Mouse (Mus musculus): ENCODE data around the gene Polr2c. TPM values are rescaled to one million over a fixed set of nuclear protein-coding genes. Genes with fewer than 3 reads are reported as not detected.

Gene Polr2c
- polyA plus RNA-seq, 1 experiment from 2014 or later, result 129 TPM

DNA sequence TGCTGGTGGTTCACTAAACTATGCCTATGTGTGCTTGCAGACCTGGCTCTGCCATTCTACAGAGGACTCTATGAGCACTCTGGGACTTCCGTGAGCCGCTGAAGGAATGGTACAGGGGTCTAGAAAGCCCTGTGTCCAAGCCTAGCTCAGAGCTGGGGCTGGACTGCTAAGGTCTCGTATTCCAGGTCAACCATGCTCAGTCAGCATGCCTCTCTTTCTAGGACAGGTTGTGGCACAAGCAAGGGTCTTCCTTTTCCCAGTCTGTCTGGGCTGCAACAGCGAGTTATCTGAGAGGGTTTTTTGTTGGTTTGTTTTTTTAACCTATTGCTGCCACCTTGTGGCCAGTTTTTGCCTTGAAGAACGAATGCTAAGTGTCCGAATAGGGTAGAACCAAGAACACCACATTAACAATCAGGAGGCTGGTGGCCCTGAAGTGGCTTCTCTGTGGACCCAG is 44.6 kb upstream of the Polr2c start:
- Histone ChIP-seq H3K27ac (no peak overlapping the region), H3K9me3 (replicated peaks; ENCODE audit: low read length) (no peaks in the 10 kb centered on the region), H3K36me3 (ENCODE audit: insufficient read depth, low read length) (no peaks in the 10 kb centered on the region), H3K4me3 (replicated peaks; ENCODE audit: low read depth, low read length) (no peak overlapping the region), H3K4me1 (replicated peaks; ENCODE audit: insufficient read depth, low read length) (no peaks in the 10 kb centered on the region), H3K27me3 (ENCODE audit: insufficient read depth, low read length) (no peaks in the 10 kb centered on the region), H3K4me2 (ENCODE audit: low read length) (no peak overlapping the region), H3K9ac (ENCODE audit: low read depth, low read length) (no peak overlapping the region)
- 29% methylated on average over 6 of the region's 6 CpGs for WGBS
- peak; percentile 84 for TF ChIP-seq CTCF (IDR thresholded peaks at IDR 0.05; ENCODE audit: low read depth)
- peak; percentile 40; the same call in 1 of the 2 replicates for ATAC-seq (replicated peaks; ENCODE audit: low FRiP score, low read depth)
- DNase-seq (ENCODE audit: low spot score), result peak; percentile 92

DNA sequence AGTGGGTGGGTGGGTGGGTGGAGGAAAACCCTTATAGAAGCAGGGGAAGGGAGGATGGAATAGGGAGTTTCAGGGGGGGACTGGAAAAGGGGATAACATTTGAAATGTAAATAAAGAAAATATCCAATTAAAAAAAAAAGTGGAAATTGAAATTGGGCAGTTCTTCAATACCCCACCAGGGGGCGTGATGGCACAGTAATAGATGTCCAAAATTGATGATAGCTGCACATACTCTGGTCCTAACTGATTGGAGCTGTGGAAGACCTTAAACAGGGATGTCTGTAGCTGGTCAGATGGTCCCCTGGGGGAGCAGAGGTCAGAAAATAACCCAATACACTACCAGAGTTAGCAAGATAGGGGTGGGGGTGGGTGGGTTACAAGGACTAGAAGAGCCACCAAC is 42.7 kb upstream of the Polr2c start:
- Histone ChIP-seq H3K9ac (ENCODE audit: low read depth, low read length) (no peak overlapping the region), H3K27ac (no peak overlapping the region), H3K4me2 (ENCODE audit: low read length) (no peak overlapping the region), H3K4me3 (replicated peaks; ENCODE audit: low read depth, low read length) (no peak overlapping the region), H3K4me1 (replicated peaks; ENCODE audit: insufficient read depth, low read length) (no peaks in the 10 kb centered on the region), H3K36me3 (ENCODE audit: insufficient read depth, low read length) (no peaks in the 10 kb centered on the region), H3K9me3 (replicated peaks; ENCODE audit: low read length) (no peaks in the 10 kb centered on the region), H3K27me3 (ENCODE audit: insufficient read depth, low read length) (no peaks in the 10 kb centered on the region)
- ATAC-seq (replicated peaks; ENCODE audit: low FRiP score, low read depth) (0 out of 2 replicates have a peak, but pooled peaks have one; percentile 34), DNase-seq (ENCODE audit: low spot score) (peak; percentile 62)
- 6% methylated on average over 1 of the region's 1 CpGs for whole genome bisulfite sequencing
- TF ChIP-seq CTCF (IDR thresholded peaks at IDR 0.05; ENCODE audit: low read depth), result peak; percentile 76

DNA sequence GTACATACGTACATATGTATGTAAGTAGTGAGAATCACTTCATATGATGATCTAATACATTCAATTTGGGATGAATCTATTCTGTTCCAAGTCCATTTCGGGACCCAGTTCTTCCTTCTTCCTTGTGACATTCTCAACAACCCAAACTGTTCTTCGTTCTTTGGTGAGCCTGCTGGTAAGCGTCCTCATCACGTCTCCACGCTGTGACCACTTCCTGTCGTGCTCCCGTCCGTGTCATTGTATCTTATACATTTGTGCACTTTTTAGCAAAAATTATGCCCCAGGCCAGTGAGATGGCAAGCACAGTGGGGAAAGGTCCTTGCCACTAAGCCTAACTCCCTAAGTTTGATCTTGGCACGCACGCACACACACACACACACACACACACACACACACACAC is 39.3 kb upstream of the Polr2c start:
- H3K4me2 ChIP-seq (ENCODE audit: low read length), result no peak overlapping the region
- H3K4me1 ChIP-seq (replicated peaks; ENCODE audit: insufficient read depth, low read length), result no peaks in the 10 kb centered on the region
- H3K4me3 ChIP-seq (replicated peaks; ENCODE audit: low read depth, low read length), result no peak overlapping the region
- no peak overlapping the region for H3K27ac ChIP-seq
- no peak for TF ChIP-seq CTCF (IDR thresholded peaks at IDR 0.05; ENCODE audit: low read depth)
- H3K9ac ChIP-seq (ENCODE audit: low read depth, low read length), result no peak overlapping the region
- H3K27me3 ChIP-seq (ENCODE audit: insufficient read depth, low read length), result no peaks in the 10 kb centered on the region
- DNase-seq (ENCODE audit: low spot score) (no peak), ATAC-seq (replicated peaks; ENCODE audit: low FRiP score, low read depth) (no peak)
- no peaks in the 10 kb centered on the region for H3K36me3 ChIP-seq (ENCODE audit: insufficient read depth, low read length)
- no peaks in the 10 kb centered on the region for H3K9me3 ChIP-seq (replicated peaks; ENCODE audit: low read length)
- 89% methylated on average over 11 of the region's 11 CpGs for WGBS

DNA sequence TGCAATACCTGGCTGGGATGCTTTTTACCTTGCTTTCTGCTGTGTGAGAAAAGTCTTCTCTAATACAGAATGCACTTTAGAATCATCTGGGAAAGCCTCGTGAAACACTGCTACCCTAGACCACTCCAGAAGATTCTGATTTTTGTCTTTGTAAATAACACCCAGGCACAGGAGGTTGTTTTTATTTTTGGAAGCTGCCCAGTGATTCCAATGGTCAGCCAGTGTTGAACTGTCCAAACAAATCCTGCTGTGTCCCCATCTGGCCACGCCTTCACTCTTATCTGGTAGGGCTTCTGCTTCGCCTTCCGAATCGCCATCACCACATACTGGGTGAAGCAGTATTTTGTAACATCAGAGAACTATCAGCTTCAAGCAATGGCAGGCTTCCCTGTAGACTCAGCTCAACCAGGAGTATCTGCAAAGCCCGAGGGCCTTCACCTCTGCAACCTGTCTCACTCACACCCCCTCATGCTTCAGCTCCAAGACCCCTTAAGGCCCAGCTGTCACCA is 37.5 kb upstream of the Polr2c start:
- Histone ChIP-seq H3K4me1 (replicated peaks; ENCODE audit: insufficient read depth, low read length) (no peaks in the 10 kb centered on the region), H3K4me3 (replicated peaks; ENCODE audit: low read depth, low read length) (no peak overlapping the region), H3K36me3 (ENCODE audit: insufficient read depth, low read length) (0 out of 2 replicates have a peak, but pooled peaks cover 12% of the 10 kb centered on the region), H3K4me2 (ENCODE audit: low read length) (no peak overlapping the region), H3K9me3 (replicated peaks; ENCODE audit: low read length) (no peaks in the 10 kb centered on the region), H3K9ac (ENCODE audit: low read depth, low read length) (0 out of 2 replicates have a peak overlapping the region, but pooled peaks have one; percentile 9), H3K27me3 (ENCODE audit: insufficient read depth, low read length) (no peaks in the 10 kb centered on the region), H3K27ac (no peak overlapping the region)
- ATAC-seq (replicated peaks; ENCODE audit: low FRiP score, low read depth) (no peak), DNase-seq (ENCODE audit: low spot score) (no peak)
- 81% methylated on average over 6 of the region's 6 CpGs for WGBS
- TF ChIP-seq CTCF (IDR thresholded peaks at IDR 0.05; ENCODE audit: low read depth), result no peak

DNA sequence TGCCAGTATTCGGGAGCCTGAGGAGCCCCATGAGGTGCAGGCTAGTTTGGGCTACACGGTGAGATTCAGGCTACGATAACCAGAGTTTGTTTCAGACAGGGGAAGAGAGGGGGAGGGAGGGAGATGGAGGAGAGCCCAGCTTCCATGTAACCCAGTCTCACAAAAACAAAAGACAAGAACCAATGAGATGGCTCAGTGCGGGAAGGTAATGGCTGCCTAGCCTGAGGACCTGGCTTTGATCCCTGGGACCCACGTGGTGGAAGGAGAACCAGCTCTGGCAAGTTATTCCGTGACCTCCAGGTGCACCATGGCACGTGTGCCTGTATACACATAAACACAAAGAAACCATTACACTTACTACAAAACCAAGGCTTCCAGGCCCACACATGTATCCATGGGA is 36.7 kb upstream of the Polr2c start:
- 0 out of 2 replicates have a peak, but pooled peaks cover 18% of the 10 kb centered on the region for H3K36me3 ChIP-seq (ENCODE audit: insufficient read depth, low read length)
- 75% methylated on average over 7 of the region's 7 CpGs for WGBS
- no peak overlapping the region for H3K27ac ChIP-seq
- ATAC-seq (replicated peaks; ENCODE audit: low FRiP score, low read depth) (no peak), DNase-seq (ENCODE audit: low spot score) (no peak)
- no peaks in the 10 kb centered on the region for H3K9me3 ChIP-seq (replicated peaks; ENCODE audit: low read length)
- H3K4me1 ChIP-seq (replicated peaks; ENCODE audit: insufficient read depth, low read length), result no peaks in the 10 kb centered on the region
- H3K27me3 ChIP-seq (ENCODE audit: insufficient read depth, low read length), result no peaks in the 10 kb centered on the region
- H3K4me2 ChIP-seq (ENCODE audit: low read length), result no peak overlapping the region
- no peak overlapping the region for H3K4me3 ChIP-seq (replicated peaks; ENCODE audit: low read depth, low read length)
- no peak overlapping the region for H3K9ac ChIP-seq (ENCODE audit: low read depth, low read length)
- TF ChIP-seq CTCF (IDR thresholded peaks at IDR 0.05; ENCODE audit: low read depth), result no peak

DNA sequence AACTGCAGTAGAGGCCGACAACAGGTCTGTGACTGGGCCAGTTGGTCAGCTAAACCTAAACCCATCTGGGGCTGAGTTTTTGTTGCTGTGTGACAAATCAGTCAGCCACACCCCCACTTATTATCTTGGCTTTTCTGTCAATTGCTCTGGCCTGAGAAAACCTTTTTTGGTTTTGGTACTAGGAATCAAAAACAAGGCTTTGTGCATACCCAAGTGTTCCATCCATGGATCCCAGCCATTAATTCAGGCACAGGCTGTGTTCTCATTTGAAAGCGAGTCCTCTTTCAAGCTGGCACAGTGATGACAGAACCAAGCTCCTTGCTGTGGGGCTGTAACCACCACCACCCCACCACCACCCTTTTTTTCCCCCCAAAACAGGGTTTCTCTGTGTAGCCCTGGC is 35.9 kb upstream of the Polr2c start:
- H3K4me1 ChIP-seq (replicated peaks; ENCODE audit: insufficient read depth, low read length), result no peaks in the 10 kb centered on the region
- 95% methylated on average over 2 of the region's 2 CpGs for WGBS
- no peak overlapping the region for H3K9ac ChIP-seq (ENCODE audit: low read depth, low read length)
- no peak for ATAC-seq (replicated peaks; ENCODE audit: low FRiP score, low read depth)
- peaks cover 21% of the 10 kb centered on the region; the same call in 1 of the 2 replicates for H3K36me3 ChIP-seq (ENCODE audit: insufficient read depth, low read length)
- H3K27me3 ChIP-seq (ENCODE audit: insufficient read depth, low read length), result no peaks in the 10 kb centered on the region
- no peak overlapping the region for H3K4me2 ChIP-seq (ENCODE audit: low read length)
- no peak for TF ChIP-seq CTCF (IDR thresholded peaks at IDR 0.05; ENCODE audit: low read depth)
- H3K4me3 ChIP-seq (replicated peaks; ENCODE audit: low read depth, low read length), result no peak overlapping the region
- no peak for DNase-seq (ENCODE audit: low spot score)
- no peaks in the 10 kb centered on the region for H3K9me3 ChIP-seq (replicated peaks; ENCODE audit: low read length)
- H3K27ac ChIP-seq, result 0 out of 2 replicates have a peak overlapping the region, but pooled peaks have one; percentile 31

Measured in kidney, postnatal 0 days (tissue).